Mouse (Mus musculus) ES-E14 (cell line): ENCODE results near the gene Il17c.

Experiments
- CHD2 ChIP-seq: IDR thresholded peaks from 2 replicates; pipeline ENCODE4 v1.6.1; 2014; ENCODE audit warnings: mild to moderate bottlenecking, low read depth, low read length, inconsistent platforms
- ZNF384 ChIP-seq: IDR thresholded peaks from 2 replicates; pipeline ENCODE4 v1.6.1; 2012; ENCODE audit warnings: low read depth, low read length, inconsistent platforms

- TF ChIP-seq ZNF384 (no peak), CHD2 (no peak)
These were observed 29.4 kb downstream of the Il17c start for GRCm38 (mm10) chr8:122451161-122451703.
